Mouse (Mus musculus) liver, adult 2 months (tissue): ENCODE data around the gene Bag2.

ENCODE experiments used
- CTCF ChIP-seq: fragments of 200-500 bp; IDR thresholded peaks from 2 replicates; pipeline ENCODE4 v1.5.1; 2011; ENCODE audit warnings: low read depth, low read length, control low read depth
- POLR2A ChIP-seq: fragments of 200-500 bp; IDR thresholded peaks from 2 replicates; pipeline ENCODE4 v1.6.1; 2011; ENCODE audit warnings: low read length, control low read depth; ENCODE audit not compliant: insufficient read depth; ENCODE audit errors: extremely low read depth

DNA sequence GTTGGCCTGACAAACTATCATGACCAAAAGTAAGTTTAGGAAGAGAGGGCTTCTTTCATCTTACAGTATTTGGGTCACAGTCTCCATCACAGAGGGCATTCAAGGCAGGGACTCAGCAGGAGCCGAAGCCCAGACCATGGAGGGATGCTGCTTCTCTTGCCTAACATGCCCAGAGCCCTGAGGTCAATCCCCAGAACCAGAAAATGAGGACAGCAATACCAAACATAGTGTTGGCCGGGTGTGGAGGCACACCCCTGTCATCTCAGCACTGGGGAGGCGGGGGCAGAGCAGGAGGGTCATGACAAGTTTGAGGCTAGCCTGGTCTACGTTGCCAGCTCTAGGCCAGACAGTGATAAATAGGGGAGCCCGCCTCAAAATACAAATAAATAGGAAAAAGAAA, 32.5 kb downstream of the Bag2 start:
- TF ChIP-seq CTCF (no peak), POLR2A (no peak)
